Mouse (Mus musculus): ENCODE measurements around the gene Lime1.

The Lime1 gene

GRCm38 (mm10) chr2:181379778-181380177 is at the start of gene Lime1:
TSS of gene Lime1 (plus strand) at chr2:181380078.
- DNase-seq (ENCODE audit: low spot score) = no peak

- DNase-seq (ENCODE audit: low spot score) = no peak
Observed at GRCm38 (mm10) chr2:181332542-181332941, 47.3 kb upstream of the Lime1 start.

- peak; percentile 22 for DNase-seq (ENCODE audit: low spot score)
Observed at GRCm38 (mm10) chr2:181334023-181334422, 45.9 kb upstream of the Lime1 start.

- no peak for DNase-seq (ENCODE audit: low spot score)
Observed at GRCm38 (mm10) chr2:181340426-181340825, 39.5 kb upstream of the Lime1 start.

- no peak for DNase-seq (ENCODE audit: low spot score)
Observed at GRCm38 (mm10) chr2:181342766-181343165, 37.1 kb upstream of the Lime1 start.

GRCm38 (mm10) chr2:181356780-181357179 is 23.1 kb upstream of the Lime1 start:
- DNase-seq (ENCODE audit: low spot score) = no peak

- DNase-seq (ENCODE audit: low spot score) = no peak
Observed at GRCm38 (mm10) chr2:181363946-181364345, 15.9 kb upstream of the Lime1 start.

- DNase-seq (ENCODE audit: low spot score) = peak; percentile 9
Observed at GRCm38 (mm10) chr2:181364487-181364859, 15.4 kb upstream of the Lime1 start.

- peak; percentile 91 for DNase-seq (ENCODE audit: low spot score)
Observed at GRCm38 (mm10) chr2:181364860-181365596, 14.8 kb upstream of the Lime1 start, which contains the start of the genes Zgpat and Arfrp1. TSS of gene Zgpat (plus strand) at chr2:181364928. TSS of gene Arfrp1 (minus strand) at chr2:181365404.

- no peak for DNase-seq (ENCODE audit: low spot score)
Observed at GRCm38 (mm10) chr2:181365655-181366075, 14.2 kb upstream of the Lime1 start.

- no peak for DNase-seq (ENCODE audit: low spot score)
Observed at GRCm38 (mm10) chr2:181370001-181370400, 9.9 kb upstream of the Lime1 start.

GRCm38 (mm10) chr2:181375787-181376186 is 4.1 kb upstream of the Lime1 start:
- DNase-seq (ENCODE audit: low spot score) = no peak

- DNase-seq (ENCODE audit: low spot score) = no peak
Observed at GRCm38 (mm10) chr2:181377230-181377629, 2.6 kb upstream of the Lime1 start.

- DNase-seq (ENCODE audit: low spot score) = no peak
Observed at GRCm38 (mm10) chr2:181378701-181379100, 1.2 kb upstream of the Lime1 start.

GRCm38 (mm10) chr2:181380251-181380650 is 373 bp downstream of the Lime1 start:
- DNase-seq (ENCODE audit: low spot score) = no peak

GRCm38 (mm10) chr2:181381107-181381506 is 1.2 kb downstream of the Lime1 start:
- no peak for DNase-seq (ENCODE audit: low spot score)

- DNase-seq (ENCODE audit: low spot score) = no peak
Observed at GRCm38 (mm10) chr2:181381631-181382306, 1.9 kb downstream of the Lime1 start.

GRCm38 (mm10) chr2:181384463-181384862 is 4.6 kb downstream of the Lime1 start:
- DNase-seq (ENCODE audit: low spot score) = no peak

GRCm38 (mm10) chr2:181384919-181385391 is 5.1 kb downstream of the Lime1 start:
- DNase-seq (ENCODE audit: low spot score) = no peak

- DNase-seq (ENCODE audit: low spot score) = no peak
Observed at GRCm38 (mm10) chr2:181385885-181386284, 6.0 kb downstream of the Lime1 start.

- no peak for DNase-seq (ENCODE audit: low spot score)
Observed at GRCm38 (mm10) chr2:181386663-181387210, 6.9 kb downstream of the Lime1 start.

- DNase-seq (ENCODE audit: low spot score) = peak; percentile 26
Observed at GRCm38 (mm10) chr2:181390136-181390870, 10.4 kb downstream of the Lime1 start.
